Mouse (Mus musculus) v-Abl transformed pro-B cells (cell line): ENCODE data around the gene Slc44a1.

Source experiments
- in situ Hi-C, 2 experiments: fragments of 400-800 bp; cut with MboI; formaldehyde crosslinking; loops; one replicate each; pipeline ENCODE4 v1.15.1; 2025; ENCODE audit not compliant: unreplicated experiment in 2 of 2

The Slc44a1 gene

GRCm38 (mm10) chr4:53440010-53440815 is at the start of gene Slc44a1:
Gene Slc44a1, plus strand, starts transcription at chr4:53440413.
- in situ Hi-C loops, result loop anchor here in 1 of 2 experiments (5.0 to 25.0 kb wide), 2 partner anchors 72 to 1922 kb away; partner anchors contain the start of gene Rad23b

- in situ Hi-C loops, result no loop called here
Observed at GRCm38 (mm10) chr4:53395002-53395401, 45.2 kb upstream of the Slc44a1 start.

- in situ Hi-C loops, result no loop called here
Observed at GRCm38 (mm10) chr4:53396623-53397192, 43.5 kb upstream of the Slc44a1 start.

- in situ Hi-C loops, result no loop called here
Observed at GRCm38 (mm10) chr4:53397280-53398117, 42.7 kb upstream of the Slc44a1 start.

- in situ Hi-C loops, result no loop called here
Observed at GRCm38 (mm10) chr4:53398561-53398960, 41.7 kb upstream of the Slc44a1 start.

GRCm38 (mm10) chr4:53399428-53399827 is 40.8 kb upstream of the Slc44a1 start:
- in situ Hi-C loops, result no loop called here

GRCm38 (mm10) chr4:53403386-53403785 is 36.8 kb upstream of the Slc44a1 start:
- in situ Hi-C loops, result no loop called here

- in situ Hi-C loops, result no loop called here
Observed at GRCm38 (mm10) chr4:53404431-53404925, 35.7 kb upstream of the Slc44a1 start.

GRCm38 (mm10) chr4:53406866-53407265 is 33.3 kb upstream of the Slc44a1 start:
- in situ Hi-C loops, result no loop called here

- in situ Hi-C loops, result no loop called here
Observed at GRCm38 (mm10) chr4:53408821-53409220, 31.4 kb upstream of the Slc44a1 start.

GRCm38 (mm10) chr4:53409526-53410085 is 30.6 kb upstream of the Slc44a1 start:
- in situ Hi-C loops, result no loop called here

- in situ Hi-C loops, result no loop called here
Observed at GRCm38 (mm10) chr4:53410752-53411151, 29.5 kb upstream of the Slc44a1 start.

- in situ Hi-C loops, result no loop called here
Observed at GRCm38 (mm10) chr4:53411958-53412870, 28.0 kb upstream of the Slc44a1 start.

- in situ Hi-C loops, result no loop called here
Observed at GRCm38 (mm10) chr4:53412991-53413390, 27.2 kb upstream of the Slc44a1 start.

GRCm38 (mm10) chr4:53414031-53414797 is 26.0 kb upstream of the Slc44a1 start:
- in situ Hi-C loops, result no loop called here

GRCm38 (mm10) chr4:53415873-53416637 is 24.2 kb upstream of the Slc44a1 start:
- in situ Hi-C loops, result no loop called here

GRCm38 (mm10) chr4:53416928-53417327 is 23.3 kb upstream of the Slc44a1 start:
- in situ Hi-C loops, result no loop called here

GRCm38 (mm10) chr4:53422799-53423198 is 17.4 kb upstream of the Slc44a1 start:
- in situ Hi-C loops, result no loop called here
